Mouse (Mus musculus) frontal cortex, adult 2 months (tissue): ENCODE results near the gene Frem3. TPM values are rescaled to one million over a fixed set of nuclear protein-coding genes. Genes with fewer than 3 reads are reported as not detected.

Experiments
- DNase-seq, 2 experiments: peaks; one replicate each; pipeline ENCODE4 v3.0.0; 2022; ENCODE audit warnings: low spot score in 1 of 2; ENCODE audit errors: extremely low spot score in 1 of 2
- polyA plus RNA-seq: library from polyadenylated mRNA; depleted of rRNA; stranded (reverse); fragments of >200 nt; gene quantifications from 2 replicates; pipeline ENCODE4 v1.2.3, GENCODE M21; 2012; rRNA removed

Frem3 gene
- polyA plus RNA-seq, 1 experiment = 0.28 TPM

- peak; percentile 12 to 81 for DNase-seq
Observed at GRCm38 (mm10) chr8:80688141-80688540, 77.3 kb downstream of the Frem3 start.

- DNase-seq = no peak
Observed at GRCm38 (mm10) chr8:80710670-80711400, 100.0 kb downstream of the Frem3 start.

- DNase-seq = peak in 1 of 2 experiments; percentile 19
Observed at GRCm38 (mm10) chr8:80714461-80714860, 103.6 kb downstream of the Frem3 start.

GRCm38 (mm10) chr8:80732326-80732725 is 121.4 kb downstream of the Frem3 start:
- DNase-seq = no peak

GRCm38 (mm10) chr8:80738046-80738387 is 127.1 kb downstream of the Frem3 start:
- DNase-seq = peak in 1 of 2 experiments; percentile 6

- DNase-seq = peak; percentile 30 to 67
Observed at GRCm38 (mm10) chr8:80738388-80739154, 127.7 kb downstream of the Frem3 start.

GRCm38 (mm10) chr8:80739155-80739924 is 128.5 kb downstream of the Frem3 start, which contains the start of gene Smarca5:
Gene Smarca5, minus strand, starts transcription at chr8:80739497.
- DNase-seq = peak; percentile 90 to 93

GRCm38 (mm10) chr8:80739932-80740331 is 129.1 kb downstream of the Frem3 start:
- DNase-seq = no peak

Other genes with a start within 250 kb of the Frem3 start
- gene Gypa, start 117.3 kb upstream of the Frem3 start, polyA plus RNA-seq = 0.04 and 0.15 TPM in 2 replicates
- 18.8 and 19.2 TPM in 2 replicates for gene Smarca5, start 128.4 kb downstream of the Frem3 start, polyA plus RNA-seq